Mouse (Mus musculus) lung, postnatal 10 days (tissue): ENCODE measurements around the gene Cnnm2.

Source experiments
- DNase-seq: peaks from one replicate; pipeline ENCODE4 v3.0.0; 2021

Cnnm2 gene

DNA sequence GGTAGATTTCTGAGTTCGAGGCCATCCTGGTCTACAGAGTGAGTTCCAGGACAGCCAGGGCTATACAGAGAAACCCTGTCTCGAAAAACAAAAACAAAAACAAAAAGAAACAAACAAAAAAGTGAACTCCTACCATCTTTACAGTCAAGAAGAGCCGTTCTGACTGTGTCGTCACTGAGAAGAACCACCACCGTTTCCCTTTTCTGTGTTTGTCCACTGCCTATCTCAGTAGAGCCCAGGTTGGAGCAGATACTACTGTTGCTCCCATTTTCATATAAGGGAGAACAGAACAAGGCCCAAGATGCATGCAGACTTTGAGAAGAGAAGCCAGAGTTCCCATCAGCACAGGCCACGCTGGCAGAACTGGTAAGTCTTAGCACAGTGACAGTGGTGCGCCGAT lies 129.3 kb downstream of the Cnnm2 start:
- no peak for DNase-seq

DNA sequence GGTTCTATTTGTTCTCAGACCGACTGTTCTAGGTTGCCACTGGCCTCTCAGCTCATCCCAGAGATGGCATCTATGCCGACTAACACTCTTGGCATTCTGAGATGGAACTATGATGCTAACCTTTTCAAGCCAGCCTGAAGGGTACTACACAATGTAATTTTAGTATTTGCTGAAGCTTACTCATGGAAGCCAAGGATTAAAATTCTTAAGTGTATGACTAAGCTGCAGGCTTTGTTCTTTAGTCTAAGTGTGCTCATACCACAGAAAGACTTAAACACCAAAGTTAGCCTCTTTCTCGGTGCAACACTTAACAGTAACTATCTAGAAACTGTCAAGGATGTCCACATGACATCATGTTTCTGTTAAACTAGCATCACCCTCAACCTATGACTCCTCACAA lies 131.5 kb downstream of the Cnnm2 start:
- DNase-seq: no peak

DNA sequence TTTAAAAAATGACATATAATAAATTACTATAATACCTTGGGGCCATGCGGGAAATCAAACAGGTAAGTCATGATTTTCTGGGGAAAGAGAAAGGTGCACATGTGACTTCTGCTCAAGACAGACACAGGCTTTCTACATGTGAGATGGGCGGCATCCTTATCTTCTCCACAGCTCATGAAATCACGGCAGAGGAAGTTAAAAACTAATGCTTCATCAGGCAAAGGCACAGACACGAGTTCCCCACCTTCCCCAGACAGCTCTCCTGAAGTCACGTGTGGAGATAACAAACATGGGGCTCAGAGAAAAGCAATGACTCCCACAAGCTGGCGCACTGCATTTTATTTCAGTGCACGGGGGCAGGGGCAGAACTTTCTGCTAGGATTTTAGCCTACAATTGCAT lies 132.1 kb downstream of the Cnnm2 start:
- no peak for DNase-seq

DNA sequence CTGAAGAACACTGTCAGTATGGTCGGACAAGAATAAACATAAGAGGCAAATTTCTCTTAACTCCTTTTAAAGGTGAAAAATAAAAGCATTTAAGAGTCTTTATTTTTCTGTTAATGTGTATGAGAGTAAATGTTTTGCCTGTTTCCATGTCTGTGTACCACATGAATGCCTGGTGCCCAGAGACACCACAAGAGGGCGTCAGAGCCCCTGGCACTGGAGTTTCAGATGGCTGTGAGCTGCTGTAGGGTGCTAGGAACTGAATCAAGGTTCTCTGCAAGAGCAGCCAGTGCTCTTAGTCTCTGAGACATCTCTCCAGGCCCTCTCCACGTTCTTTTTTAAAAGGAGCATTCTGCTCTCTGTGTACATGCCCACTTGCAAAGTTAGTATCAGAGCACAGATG lies 135.7 kb downstream of the Cnnm2 start:
- DNase-seq: no peak

DNA sequence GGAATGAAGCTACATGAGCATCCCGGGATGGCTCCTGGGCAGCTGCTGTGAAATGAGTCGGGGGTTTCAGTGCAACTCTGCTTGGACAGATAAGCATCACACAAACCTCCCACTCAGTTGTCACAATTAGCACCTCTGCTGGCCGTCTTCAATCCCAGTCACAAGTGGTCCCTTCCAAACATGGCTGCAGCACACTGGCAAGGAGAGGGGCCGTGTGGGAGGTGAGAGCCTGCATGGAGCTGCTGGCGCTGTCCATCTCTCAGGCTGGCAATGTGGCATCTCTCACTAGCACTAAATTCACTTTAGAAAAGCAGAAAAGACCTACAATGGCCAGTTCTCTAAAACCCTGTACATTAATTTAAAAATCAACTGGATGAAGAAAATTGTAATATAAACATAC lies 136.8 kb downstream of the Cnnm2 start:
- no peak for DNase-seq

DNA sequence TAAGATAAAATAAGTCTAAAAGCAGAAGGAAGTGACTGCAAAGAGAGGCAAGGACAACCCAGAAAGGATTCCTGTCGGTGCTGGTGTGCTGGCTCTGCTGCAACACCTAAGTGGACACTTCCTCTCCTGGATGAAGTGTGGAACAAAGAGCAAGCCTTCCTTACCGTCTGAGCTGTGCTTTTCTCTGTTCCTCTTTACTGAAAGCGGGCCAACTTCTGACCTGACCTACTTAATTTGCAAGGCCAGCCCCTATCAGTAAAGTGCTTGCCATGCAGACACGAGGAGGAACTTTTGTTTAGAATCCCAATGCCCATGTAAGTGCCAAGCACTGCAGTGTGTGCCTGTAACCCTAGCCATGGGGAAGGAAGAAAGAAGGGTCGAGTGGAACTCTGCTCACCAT lies 137.9 kb downstream of the Cnnm2 start:
- no peak for DNase-seq

DNA sequence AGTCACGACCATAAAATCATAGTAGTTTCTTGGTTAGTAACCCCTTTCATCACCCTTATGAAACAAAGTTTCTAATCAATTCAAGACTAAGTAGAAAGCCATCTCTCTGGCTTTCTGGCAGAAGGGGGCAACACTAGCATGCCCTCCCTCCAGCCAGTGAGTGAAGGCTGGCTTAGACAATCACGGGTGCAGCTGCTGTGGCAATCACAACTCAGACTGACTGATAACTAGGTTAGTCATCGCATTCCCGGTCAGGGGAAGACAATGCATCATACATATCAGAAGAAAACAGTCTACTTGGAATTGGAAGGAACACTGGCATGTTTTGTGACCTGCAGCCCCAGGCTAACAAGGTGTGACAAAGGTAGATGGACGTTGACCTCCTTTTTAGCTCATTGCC lies 138.5 kb downstream of the Cnnm2 start:
- DNase-seq: no peak

DNA sequence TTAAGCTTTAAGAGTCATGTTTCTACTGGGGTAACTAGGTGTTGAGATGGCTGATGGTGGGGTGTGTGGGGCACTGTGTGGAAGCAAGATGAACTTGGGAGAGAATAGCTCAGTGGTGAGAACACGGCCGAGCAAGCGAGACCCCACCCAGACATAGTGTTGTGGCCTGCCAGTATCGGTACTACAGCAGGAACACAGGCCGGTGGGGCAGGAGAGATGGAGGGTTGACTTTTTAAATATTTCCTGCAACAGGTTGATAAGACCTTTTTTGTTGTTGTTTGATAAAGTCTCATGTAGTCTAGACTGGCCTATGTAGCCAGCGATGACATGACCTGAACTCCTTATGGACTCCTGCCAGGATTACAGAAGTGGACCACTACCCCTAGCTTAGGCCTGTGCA lies 139.4 kb downstream of the Cnnm2 start:
- DNase-seq: no peak

DNA sequence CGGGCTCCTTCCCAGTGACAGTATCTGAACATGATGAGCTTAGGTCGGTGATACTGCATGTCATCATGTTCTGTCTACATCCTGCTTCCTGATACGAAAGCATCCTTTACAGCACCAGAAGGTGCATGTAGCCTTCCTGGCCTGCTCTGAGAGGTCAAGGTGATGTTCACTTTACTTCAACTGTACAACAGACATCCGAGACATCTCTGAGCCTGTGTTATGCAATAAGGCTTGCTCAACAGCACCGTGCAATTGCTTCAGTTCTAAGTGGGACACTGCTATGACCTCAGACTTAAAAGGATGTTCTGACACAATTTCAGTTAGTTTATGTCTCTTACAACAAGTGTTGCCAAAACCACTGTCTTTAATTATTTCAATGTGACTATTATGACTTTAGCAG lies 139.9 kb downstream of the Cnnm2 start:
- DNase-seq: no peak

DNA sequence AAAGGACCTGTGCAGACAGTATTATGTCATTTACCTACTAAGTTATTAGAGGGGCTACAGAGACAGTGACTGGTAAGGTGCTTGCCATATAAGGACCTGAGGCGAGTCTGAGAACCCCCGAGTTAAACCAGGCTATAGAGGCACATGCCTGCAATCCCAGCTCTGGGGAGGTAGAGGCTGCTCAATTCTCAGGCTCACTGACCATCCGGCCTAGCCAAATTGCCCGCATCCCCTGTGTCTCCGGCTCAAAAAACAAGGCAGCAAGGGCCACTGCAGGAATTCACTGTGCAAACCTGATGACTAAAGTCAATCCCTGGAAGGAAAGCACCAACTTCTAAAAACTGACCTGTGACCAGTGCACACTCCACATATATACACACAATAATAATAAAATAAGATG lies 142.0 kb downstream of the Cnnm2 start:
- no peak for DNase-seq

DNA sequence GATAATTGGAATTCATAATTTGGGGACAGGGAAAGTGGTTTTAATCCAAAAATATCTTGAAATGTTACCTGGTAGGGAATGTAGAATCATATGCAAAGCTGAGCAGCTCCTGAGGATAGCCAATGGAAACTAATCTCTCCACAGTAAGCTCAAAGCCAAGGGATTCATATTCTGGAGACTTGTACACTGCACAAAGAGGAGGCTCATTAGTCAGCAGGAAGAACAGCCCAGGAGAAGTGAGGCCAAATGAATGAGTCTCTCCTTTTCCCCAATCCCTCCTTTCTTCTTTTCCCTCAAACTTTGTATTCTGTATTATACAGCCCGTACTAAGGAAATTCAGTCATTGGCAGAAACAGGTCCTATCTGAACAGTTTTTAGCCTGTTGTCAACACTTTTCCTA lies 143.5 kb downstream of the Cnnm2 start:
- no peak for DNase-seq

DNA sequence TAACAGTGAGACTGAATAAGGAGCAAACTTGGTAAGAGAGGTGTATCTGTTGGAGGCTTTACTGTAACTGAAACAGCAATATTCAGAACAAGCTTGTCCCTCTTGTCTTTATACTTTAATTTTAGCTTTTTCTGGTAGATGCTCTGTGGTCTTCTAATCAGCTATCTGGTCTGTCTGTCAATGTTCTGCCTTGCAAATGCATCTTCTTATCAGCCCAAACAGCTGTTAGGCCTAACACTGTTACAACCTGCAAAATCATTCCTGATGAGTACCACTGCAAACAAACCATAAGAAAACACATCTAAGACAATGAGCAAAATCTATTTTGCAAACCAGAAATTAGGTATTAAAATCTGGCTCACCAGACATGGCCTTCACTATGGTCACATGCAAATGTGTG lies 144.0 kb downstream of the Cnnm2 start:
- no peak for DNase-seq

DNA sequence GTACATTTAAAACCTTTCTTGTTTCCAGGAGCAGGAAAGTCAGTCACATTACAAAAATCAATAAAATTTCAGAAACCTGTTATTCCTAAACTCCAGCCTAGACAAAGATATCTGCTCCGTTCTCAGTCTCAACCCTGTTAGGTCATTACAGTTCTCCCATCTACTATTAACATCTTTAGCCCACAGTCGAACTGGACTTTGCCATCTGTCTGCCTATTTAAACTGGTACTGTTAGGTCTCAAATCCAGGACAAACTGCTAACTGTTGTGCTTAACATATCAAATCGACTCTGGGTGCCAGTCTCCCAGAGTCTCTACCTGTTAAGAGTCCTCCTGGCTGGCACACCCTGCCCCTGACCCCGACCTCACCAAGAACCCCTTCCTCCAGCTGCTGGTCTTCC lies 144.6 kb downstream of the Cnnm2 start:
- no peak for DNase-seq

DNA sequence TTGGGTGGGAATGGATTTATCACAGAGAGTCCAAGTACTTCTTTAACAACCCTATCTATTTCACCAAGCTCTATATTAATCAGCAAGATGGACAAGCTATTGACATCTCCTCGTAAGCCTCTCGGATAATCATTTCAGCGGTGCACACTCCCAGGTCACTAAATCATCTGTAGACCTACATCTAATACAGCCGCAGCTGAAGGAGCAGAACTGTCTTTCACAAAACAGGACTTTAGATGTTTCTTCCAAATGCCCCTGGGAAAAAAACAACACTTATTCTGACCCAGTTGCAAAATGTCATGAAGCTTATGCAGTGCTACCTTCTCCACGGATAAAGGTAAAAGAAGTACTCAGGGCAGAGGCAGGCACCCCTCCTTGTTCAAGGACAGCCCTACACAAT lies 146.8 kb downstream of the Cnnm2 start:
- no peak for DNase-seq

DNA sequence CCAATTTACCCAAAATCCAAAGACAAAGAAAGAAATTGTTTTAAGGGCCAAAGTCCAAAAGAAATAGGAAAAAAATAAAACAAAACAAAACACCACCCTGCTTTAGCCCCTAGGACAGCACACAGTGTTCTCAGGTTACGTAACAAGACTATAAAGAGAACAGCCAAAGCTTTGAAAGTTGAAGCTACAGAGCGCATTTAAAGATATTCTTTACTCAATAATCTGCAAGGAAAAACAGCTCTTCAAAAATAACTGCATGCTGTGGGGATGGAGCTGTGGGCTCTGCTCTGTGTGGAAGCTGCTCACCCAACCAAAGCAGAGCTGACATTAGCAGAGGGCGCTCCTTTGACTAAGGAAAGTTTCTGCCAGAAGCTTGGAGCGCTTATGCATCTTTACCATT lies 147.6 kb downstream of the Cnnm2 start:
- no peak for DNase-seq

DNA sequence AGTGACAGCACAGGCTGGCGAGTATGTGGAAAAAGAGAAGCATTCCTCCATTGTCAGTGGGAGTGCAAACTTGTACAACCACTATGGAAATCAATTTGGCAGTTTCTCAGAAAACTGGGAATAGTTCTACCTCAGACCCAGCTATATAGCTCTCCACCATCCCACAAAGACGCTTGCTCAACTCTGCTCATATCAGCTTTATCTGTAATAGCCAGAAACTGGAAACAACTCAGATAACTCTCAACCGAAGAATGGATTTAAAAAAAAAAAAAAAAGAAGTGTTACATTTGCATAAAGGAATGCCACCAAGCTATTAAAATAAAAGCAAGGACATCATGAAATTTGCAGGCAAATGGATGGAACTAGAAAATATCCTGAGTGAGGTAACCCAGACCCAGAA lies 150.1 kb downstream of the Cnnm2 start:
- no peak for DNase-seq

DNA sequence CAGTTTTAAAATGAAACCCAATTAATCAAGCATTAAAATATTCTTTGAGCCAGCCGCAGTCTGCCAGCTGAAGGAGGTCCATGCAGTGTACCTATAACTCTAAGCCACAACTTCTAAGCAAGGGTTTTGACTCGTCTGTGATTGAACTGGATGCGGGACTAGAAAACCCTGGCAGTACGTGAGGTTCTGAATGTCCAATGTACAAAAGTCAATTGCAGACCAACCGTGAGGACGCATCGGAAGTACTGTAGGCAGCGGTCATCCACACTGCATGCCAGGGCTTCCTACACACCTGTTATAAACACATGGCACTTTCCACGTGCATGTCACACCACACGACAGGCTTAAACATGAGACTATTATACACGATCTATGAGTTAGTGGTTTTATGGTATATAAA lies 152.2 kb downstream of the Cnnm2 start:
- DNase-seq: no peak

DNA sequence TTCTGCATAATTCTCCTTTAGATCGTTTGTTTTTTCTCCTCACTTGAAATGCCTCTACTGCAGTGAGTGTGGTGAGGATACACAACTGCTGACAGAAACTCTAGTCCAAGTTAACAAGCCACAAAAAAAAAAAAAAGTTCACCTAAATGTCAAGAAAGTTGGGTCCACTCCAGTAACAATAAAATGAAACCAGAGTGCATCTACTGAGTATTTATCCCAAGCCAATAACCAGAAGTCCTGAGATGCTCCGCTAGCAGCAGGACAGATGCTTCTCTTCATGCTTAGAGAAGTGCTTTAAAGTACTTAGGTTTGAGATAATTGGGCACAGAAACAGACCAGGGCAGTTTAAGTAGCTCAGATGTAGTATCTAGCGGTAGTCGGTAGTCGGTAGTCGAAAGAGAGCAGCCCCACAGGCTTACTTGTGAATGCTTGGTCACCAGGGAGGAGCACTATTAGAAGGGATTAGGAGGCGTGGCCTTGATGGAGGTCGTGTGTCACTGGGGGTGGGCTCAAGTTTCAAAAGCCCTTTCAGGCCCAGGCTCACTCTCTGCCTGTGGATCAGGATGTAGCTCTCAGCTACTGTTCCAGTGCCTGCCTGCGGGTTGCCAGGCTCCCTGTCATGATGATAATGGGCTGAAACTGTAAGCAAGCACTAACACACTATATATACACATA lies 154.1 kb downstream of the Cnnm2 start:
- DNase-seq: no peak

DNA sequence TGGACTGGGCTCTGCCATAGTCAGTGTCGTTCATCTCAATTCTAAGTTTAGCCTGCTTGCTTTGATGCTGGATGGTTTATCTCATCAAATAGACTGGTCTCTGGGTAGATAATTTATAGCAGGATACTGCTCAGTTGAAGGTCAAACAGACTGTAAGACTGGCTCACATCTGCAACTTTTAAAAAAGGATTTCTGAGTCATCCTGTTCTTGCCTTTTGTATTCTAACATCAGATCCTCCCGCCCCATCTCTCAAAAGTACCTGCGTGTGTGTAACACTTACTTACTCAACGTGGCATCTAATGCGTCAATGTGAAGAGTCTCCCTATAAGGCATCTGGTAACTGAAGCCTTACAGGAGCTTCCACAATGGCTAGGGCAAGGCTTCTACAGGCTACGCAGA lies 159.2 kb downstream of the Cnnm2 start:
- no peak for DNase-seq

DNA sequence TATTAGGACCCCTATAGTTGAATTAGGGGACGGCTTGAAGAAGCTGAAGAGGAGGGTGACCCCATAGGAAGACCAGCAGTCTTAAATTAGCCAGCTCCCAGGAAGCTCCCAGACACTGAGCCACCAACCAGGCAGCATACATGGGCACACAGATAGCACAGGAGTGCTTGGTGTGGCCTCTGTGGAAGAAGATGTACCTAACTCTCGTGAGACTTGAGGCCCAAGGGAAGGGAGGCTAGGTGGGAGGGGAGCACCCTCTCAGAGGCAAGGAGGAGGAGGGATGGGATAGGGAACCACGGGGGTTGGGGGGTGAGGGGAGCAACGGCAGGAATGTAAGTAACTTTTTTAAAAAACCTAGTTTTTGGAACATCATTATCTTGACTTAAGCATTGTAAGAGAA lies 165.0 kb downstream of the Cnnm2 start:
- no peak for DNase-seq

DNA sequence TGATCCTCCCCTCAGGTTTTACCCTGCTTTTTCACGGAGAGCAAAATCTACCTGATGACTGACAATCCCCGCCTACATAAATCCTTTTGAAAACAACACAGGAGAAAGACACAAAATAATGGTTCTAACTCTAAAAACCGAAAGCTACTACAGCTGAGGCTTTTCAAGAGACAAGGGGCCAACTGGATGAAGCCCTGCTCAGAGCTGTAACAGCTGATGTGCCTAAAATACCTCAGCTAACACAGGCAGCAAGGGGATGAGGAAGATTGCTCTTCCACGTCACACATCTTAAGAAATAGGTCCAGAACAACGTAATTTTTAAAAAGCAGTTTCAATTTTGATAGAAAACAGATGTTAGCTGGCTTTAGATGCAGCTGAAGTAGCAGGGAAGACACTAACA lies 165.6 kb downstream of the Cnnm2 start:
- DNase-seq: peak; percentile 8

DNA sequence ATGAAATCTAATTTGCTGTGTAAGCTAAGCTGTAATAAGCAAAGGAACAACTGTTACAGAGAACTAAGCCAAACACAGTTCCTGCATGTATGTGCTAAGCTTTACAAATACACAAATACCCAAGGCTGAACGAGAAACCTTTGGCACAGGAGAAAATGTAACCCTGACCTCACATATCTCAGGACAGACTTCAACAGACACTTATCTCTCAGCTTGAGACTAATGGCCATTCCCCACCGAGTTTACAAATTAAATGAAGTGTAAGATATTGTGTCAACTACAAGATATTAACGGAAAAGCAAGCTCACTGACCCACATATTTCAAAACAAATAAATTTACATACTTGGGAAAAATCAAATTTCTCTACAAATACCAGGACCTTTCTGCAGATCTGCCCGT lies 166.7 kb downstream of the Cnnm2 start:
- DNase-seq: no peak

DNA sequence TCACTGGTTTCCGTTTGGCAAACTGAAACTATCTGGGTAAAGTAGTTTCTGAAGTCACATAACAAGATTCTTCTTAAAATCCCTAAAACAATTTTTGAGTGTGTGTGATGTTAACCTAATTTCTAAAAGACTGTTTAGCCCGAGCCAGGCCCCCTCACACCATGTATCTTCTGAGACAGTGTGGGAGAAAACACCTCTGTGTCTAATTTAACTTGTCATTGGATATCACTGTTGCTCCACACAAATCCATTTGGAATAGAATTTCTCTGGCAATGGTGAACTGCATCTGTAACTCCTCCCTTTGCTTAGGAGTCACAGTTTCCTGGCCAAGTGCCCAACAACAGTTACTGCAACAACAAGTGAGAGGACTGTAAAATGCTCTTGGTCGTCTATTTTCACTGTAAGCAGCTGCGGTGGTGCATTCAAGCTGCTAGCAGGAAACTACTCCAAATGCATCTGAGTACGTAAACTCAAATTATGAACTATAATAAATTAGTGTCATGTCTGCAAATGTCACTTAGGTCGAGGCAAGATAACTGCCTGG lies 167.7 kb downstream of the Cnnm2 start:
- peak; percentile 92 for DNase-seq
